Mouse (Mus musculus): Measurements from ENCODE around the gene Serpine2.

Gene Serpine2

DNA sequence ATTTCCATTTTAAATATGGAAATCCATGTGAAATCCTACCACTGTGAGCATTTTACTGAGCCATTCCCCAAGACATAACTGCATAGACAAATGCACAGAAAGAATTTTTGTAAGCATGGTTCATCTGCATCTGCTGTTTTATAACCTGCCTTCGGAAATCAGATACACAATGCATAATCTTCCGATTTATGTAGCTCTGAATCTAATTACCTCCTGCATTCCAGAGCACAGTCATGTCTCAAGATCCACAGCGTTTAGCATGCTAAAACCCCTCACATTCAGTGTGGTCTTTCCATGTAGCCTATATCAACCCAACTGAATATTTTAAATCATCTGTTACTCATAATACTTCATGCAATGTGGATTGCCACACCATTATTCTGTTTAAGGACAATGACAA, 51.5 kb downstream of the Serpine2 start:
- no peak for DNase-seq

DNA sequence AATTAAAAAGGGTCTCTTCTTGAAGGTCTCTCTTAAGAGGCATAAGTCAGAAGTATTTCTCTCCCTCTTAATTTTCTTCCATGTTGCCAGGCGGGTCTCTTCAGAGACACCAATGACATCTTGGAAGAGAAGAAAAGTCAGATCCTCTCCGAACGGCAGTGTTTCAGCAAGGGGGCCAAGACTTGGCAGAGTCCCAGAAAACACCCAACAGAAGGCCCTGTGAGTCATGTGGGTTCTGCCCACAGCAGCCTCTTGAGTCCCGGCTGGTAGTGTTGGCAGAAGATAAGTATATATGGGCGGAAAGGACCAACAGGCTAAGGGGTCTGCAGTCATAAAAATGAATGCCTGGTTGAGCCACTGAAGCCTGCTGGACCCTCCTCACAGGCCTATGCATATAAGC, 54.1 kb downstream of the Serpine2 start:
- no peak for DNase-seq

DNA sequence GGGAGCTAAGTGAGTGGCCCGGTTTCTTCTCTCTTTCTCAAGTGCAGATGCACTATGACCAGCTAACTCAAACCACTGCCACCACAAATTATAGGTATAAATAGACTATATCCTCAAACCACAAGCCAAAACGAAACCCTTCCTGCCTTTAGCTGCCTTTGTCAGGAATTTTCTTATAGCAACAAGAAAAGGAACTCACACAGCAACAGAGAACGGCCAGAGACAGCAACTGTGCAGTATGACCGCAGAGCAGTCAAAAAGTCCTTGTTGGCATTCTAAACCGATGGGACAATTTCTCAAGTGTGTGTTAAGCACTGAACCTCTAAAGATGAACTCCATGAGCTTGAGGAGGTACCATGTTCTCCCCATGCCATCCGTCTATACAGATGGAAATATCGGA, 57.4 kb downstream of the Serpine2 start:
- no peak for DNase-seq

DNA sequence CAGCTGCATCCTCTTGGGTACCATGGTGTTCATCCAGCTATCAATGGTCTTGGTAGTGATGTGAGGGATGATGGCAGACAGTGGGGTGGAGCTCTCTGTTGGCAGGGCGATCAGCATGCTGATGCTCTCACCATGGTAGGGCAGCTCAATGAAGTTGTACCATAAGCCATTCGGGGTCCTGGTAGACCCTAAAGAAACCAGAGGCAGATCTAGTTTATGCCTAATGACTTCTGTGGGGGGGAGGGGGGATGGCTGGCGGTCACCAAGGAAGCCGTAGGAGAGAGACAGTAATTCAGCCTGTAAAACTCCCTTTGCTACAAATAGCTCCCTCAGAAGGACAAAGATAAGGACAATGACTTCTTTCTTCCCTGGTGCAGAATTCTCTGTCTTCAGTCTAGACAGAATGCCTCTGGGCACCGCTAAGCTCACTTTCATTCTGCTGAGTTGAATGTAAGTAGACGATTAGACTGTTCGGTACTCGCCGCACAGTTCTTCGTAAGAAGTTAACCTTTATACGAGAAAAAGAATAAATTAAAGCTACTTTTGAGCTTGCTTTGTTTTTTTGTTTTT, 58.0 kb downstream of the Serpine2 start:
- no peak for DNase-seq

DNA sequence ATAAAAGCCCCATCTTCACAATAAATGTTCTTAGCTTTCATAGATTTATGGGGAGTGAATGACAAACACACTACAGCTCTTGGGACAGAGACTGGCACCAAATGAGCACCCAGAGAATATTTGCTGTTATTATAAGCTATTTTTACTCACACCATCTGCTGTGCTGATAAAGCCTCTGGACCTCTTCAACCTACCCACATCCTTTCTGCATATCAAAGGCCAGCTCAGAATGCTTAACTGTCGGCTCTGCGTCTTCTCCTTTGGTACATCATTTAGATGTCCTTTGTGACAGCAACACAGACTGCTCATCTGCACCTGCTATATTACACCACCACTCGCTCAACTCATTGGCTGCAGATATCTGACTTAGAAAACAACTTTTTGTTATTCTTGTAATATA, 63.9 kb downstream of the Serpine2 start:
- no peak for DNase-seq

DNA sequence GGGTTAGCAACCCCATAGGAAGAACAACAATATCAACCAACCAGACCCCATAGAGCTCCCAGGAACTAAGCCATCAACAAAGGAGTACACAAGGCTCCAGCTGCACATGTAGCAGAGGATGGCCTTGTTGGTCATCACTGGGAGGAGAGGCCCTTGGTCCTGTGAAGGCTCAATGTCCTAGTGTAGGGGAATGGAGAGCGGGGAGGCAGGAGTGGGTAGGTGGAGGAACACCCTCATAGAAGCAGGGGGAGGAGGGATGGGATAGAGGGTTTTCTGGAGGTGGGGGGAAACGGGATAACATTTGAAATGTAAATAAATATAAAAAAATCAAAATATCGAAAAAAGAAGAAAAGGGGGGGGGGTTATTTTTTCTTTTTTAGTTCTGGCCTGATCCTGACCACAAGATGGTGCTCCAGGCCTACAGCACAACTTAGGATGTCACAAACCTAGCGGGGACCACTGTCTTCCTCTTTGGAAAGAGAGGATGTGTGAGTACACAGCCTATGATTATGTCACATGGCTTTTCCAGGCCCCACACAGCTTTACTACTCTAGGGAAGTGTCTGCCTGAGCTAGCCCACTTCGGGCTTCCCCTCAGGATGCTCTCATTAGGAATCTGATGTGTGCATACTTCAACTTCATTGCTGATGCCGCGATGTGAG, 74.6 kb downstream of the Serpine2 start:
- DNase-seq: no peak

DNA sequence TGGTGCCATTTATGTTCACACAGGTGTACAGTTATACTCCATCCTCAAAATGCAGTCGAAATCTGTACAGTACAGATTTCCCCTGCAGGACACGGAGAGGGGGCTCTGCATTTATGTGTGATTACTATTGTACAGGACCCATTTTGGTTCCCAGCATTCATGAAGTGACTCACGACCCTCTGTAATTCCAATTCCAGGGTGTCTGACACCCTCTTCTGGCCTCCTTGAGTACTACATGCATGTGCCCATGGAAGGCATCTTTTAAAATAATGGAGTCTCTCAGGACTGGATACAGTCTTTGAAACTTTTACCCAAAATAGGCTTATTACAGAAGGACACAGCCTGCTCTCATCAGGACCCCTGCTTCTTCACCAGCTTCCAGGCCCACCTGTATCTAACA, 78.5 kb downstream of the Serpine2 start:
- DNase-seq: no peak

DNA sequence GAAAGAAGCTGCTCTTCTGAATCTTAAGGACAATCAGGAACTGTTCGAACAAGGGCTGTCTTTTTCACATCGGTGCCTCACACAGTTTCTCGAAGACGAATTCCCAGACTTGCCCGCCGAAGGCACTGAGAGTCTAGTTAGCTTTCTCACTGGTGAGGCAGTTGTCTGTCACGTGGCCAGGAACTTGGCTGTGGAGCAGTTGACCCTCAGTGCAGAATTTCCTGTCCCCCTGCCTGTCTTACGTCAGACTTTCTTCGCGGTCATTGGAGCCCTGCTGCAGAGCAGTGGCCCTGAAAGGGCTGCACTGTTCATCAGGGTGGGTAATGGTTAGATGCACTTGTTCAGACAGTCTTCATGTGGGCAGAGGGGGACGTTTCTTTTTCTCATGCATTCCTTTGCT, 83.0 kb downstream of the Serpine2 start:
- DNase-seq: no peak

DNA sequence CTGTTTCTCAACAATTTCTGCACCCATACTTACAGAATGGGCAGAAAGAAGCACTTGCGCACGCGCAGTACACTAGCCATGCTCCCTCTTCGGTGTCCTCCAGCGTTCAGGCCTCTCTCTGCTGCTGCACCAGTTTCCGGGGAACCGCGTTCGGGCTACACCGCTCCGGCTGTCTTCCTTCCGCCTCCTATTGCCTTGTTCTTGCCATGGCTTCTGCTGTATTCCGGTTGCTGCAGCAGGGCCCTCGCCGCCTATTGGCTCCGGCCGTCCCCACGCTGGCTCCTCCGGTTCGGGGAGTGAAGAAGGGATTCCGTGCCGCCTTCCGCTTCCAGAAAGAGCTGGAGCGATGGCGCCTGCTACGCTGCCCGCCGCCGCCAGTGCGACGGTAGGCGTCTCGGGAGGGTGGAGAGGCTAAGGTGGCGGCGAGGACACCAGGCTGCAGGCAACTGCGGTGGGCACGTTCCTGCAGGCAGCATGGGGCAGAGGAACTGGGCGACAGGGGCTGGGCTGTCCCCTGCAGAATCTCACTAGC, 85.0 kb downstream of the Serpine2 start, which contains the start of the genes Mrpl44 and Wdfy1:
Mrpl44 (plus strand) TSS at position 92 of the 532 bp plus-strand sequence.
Wdfy1 (minus strand) TSS at position 217 of the 532 bp plus-strand sequence.
- peak; percentile 96 for DNase-seq

DNA sequence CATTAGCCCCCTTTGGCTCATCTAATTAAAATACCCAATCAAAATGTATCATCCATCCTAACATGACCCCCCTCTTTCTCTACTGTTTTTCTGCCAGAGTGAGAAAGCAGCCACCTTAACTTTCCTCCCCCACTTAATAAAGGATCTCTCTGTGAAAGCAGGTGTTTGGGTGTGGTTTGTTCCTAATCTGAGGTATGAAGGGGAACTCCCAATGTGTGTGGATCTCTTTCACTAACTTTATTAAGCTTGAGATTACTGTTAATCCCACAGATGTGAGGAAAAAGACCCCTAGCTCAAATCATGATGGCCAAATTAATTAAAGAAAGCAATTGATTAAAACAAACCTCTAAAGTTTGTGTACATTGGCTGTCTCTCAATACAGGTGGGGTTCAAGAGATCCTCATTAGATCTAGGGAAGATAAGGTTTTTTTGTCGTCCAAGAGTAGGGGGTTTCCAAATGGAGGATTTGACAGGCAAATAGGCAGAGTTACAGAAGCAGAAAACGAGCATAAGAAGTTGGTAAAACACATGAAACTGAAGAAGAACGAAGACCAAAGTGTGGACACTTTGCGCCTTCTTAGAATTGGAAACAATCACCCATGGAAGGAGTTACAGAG, 86.7 kb downstream of the Serpine2 start:
- no peak for DNase-seq

DNA sequence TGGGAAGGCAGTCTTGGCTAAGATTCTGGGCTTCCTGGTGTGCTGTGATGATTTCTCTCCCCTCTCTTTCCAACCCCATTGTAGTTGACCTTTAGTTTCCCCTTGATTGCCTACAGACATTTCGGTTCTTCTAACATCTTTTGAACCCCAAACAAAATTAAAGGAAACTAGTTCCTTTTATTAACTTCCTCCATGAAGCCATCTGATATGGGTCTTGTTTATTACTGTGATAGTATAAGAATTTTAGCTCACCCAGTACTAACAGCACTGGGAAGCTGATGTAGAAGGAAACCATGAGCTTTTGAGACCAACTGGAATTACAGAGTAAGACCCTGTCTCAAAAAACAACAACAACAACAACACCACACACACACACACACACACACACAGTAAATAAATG, 92.7 kb downstream of the Serpine2 start:
- DNase-seq: no peak

DNA sequence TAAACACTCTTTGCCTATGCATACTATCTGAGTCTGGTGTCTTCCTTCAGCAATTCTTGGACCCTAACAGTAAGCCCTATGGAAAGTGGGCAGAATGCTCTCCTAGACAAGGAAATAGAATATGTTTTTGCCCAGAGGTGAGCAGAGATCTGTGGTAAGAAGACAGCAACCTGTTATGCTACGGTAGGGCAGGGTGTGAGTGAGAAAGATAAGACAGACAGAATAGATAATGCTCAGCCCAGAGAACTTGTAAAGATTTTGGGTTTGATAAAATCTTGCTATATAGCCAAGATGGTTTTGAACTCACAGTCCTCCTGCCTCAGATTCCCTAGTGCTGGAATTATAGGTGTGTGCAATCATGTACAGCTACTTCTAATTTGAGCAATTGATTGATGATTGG, 96.5 kb downstream of the Serpine2 start:
- no peak for DNase-seq

DNA sequence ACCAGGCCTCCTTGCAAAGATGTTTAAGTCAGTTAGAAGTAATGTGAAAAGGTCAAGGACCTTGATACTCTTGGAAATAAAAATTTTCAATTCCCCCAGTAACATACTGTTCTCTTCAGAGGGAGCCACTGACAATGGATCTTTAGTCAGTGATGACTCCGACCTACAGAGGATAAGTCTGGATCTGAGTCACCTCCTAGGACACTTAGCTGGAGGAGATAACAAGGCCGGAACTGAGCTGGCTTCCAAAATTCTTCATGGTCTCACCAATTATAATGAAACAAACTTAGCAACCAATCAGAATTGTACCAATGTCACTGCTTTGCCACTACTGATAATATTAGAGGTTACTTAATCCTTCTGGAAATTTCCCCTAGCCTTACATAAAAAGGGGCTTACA, 96.9 kb downstream of the Serpine2 start:
- DNase-seq: no peak

DNA sequence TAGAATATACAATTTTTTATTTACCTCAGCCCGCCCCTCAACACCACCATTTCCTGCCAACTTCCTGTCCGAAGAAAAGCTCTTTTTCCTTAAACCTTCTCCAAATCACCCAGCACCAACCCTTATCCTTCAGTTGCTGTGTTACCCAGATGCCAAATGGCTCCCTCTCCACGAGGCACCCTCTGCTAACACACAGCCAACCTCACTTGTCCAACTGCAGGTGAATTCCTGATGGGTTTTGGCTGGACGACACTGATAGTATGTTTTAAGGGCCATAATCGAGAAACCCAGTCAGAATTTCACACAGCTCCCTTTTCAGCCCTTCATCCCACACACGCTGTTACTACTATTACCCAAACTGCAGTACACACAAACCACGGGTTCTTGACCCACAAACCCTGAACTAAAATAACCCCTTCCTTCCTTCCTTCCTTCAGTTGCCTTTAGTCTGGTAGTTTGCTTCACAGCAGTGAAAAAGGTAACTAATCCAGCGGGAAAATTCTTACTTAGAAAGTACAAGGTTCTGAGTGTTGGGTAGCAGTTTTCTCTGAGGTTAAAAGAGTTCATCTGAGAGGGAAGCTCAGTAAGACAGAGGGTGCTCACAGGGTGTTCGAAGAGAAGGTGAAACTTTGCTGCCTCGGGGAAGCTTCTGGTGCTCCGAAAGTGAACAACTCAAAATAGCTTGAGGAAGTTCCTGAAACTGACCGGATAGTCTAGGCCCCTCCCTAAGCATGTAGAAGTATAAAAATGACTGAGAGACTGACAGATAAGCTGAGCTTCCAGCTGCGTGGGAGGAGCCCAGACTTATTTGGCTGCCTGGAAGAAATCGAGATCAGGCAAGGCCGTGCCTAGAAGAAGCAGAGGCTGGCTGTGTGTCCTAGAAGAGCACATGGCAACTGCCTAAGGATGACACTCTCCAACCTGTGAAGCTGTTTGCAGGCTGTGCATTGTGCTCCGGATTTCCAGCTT, 98.4 kb downstream of the Serpine2 start:
- DNase-seq: no peak

DNA sequence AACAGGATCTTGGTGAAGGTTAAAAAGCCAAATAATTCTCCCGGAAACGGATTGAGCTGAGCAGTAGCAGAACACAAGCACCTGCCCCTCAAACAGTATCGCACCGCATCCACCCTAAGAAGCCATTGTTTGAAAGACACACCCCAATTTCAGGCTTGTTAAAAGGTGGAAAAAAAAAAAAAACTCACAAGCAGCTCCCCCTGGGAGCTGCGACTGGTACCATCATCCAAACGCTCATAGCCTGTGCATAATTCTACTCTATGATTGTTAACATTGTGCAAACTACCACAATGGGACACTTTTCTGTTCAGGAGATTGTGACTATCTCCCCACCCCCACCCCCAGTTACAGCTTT, 99.1 kb downstream of the Serpine2 start:
- DNase-seq: no peak

DNA sequence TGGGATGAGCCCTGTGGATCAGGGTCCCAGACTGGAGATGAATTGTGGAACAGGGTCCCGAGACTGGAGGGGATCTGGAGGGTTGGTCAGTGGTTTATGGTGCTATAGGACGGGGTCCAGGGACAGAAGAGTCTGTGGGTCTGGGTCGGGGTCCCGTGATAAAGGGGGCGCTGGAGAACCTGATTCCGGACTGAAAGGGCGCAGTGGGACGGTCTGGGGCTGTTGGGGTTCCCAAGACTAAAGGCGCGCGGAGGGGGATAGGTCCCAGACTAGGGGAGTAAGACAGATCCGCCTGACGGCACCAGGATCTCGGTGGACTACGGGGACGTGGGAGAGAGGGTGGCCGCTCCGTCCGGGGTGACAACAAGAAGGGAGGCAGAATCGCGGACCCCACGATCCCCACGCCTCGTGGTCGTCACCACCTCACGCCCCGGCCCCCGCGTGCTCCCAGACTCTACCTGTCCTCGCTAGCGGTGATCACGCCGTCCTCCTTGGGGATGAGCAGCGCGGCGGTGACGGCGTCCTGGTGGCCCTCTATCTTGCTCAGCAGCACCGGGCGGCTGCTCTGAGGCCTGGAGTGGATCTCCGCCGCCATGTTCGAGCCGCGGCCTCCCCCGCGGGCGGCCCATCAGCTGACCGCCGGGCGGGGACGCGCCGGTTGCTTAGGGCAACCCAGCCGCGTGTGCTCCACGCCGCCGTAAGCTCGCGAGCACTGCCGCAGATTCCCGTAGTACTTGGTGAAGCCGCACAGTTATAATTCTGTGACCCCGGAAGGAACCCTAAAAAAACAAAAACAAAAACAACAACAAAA, 99.7 kb downstream of the Serpine2 start:
- peak; percentile 75 for DNase-seq

DNA sequence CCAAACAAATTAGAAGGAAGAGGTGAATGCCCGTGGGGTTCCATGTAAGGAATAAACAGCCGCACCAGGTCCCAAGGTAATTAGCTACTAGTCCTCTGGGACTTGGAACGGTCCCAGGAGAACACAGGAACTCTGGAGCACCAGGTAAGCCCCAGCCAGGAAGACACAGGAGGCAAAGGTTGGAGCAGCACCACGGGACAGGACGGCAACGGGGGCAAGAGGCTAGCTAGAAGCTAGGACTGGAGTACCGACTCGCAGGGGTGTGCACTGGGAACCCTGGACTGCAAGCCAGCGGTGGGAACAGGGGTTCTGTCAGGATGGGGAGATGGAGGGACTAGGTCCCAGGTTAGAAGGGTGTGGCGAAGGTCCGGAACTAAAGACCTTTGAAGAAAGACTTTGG, 100.3 kb downstream of the Serpine2 start:
- DNase-seq: peak; percentile 86

DNA sequence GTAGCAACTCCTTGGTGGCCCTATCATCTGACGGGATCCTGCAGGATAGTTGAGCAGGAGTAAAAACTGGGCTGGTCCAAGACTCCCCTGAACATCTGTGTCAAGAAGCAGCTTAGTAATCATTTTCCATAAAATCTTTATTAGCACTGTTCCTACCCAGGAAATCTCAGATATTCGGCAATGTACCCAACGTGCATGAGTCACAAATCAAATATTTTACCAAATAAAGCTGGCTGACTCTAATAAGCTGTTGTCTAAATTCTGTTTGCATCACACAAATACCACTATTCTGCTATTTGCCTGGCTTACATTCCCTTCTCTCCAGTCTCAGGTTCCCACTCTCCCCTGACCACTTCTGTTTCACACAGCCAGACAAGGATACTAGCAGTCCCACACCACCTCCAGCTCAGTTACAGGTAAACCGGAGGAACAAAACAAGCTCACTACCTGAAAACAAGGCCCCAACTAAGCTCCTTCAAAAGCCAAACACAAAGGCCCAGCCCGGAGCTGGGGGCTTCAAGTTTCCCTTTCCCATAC, 101.5 kb downstream of the Serpine2 start:
- DNase-seq: no peak

DNA sequence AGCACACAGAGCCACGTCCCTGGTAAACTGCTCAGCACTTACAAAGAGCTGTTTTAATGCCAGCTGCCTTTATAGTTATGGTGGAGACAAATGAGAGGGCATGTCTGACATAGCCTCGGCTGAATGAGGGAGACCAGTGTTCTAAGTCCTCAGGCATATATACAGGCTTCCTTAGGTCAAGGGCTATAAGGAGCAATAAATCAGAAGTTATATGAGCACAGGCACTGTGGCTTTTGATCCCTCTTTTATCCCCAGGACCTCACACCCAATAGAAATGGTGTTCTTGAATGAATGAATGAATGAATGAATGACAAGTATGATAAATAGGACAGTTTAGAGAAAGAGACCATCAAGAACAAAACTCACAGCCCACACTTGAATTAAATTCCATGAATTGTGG, 102.0 kb downstream of the Serpine2 start:
- DNase-seq: no peak

DNA sequence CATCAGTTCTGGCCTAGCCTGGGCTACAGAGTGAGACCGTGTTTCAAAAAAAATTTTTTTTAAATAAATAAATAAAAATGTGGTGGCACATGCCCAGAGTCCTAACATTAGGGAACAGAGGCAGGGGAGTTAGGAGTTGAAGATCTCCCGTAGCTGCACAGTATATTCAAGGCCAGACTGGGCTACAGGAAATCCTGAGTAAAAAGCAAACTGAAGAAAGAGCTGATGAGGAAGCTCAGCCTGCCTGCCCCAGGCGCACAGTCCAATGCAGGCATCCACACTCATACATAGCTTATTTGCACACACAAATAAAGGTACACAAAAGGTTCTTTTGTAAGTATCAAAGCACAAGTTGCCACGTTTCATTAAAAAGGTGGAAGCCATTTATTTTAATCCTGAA, 103.4 kb downstream of the Serpine2 start:
- DNase-seq: no peak

DNA sequence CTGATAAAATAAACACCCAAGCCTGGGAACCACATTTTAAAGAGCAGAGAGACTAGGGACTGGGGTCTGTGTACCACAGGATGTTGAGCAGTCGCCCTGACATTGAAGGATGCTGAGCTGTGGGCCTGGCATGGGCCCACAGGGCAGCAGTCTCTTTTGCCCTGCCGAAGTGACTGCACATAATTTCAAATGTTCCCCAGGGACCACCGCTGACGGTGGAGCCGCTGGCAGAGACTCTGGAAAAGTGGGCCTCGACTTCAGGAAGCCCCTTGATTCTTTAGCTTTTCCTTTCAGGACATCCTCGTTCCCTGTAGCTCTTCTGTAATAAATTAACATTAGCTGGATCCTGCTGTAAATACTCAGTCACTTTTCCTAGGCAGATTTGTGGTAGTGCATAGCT, 103.8 kb downstream of the Serpine2 start:
- peak; percentile 59 for DNase-seq

DNA sequence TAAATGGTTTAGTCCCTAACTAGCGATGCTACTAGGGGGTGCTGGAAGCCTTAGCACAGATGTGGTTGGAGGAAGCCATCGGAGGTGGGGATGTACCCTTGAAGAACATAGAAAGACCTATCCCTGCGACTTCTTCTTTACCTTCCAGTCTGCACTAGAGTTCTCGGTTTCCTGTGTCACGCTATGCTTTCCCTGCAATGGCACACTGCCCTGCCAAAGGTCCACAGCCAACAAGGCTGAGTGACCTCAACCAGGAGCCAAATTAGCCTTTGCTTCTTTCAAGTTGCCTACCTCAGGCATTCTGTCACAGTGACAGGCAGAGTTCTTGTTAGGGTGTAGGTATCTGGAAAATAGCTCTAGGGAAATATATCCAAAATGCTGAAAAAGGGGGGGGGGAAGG, 104.6 kb downstream of the Serpine2 start:
- DNase-seq: peak; percentile 33
